Mouse (Mus musculus) activated CD4-positive, CD25-positive, alpha-beta regulatory T cell, adult 4 months (primary cell): ENCODE results near the gene Hrc. TPM values are rescaled to one million over a fixed set of nuclear protein-coding genes. Genes with fewer than 3 reads are reported as not detected.
A peak's percentile ranks its signal among the peaks of the same experiment; 100 is the strongest.
"Not testable (repeated sequence)": the region's sequence is repeated elsewhere in the genome, so short reads cannot be mapped to it uniquely, and the experiment has no call there.

ENCODE experiments used
- ATAC-seq: one replicate; pipeline ENCODE4 v1.8.0; 2017
- polyA plus RNA-seq, 2 experiments: library from polyadenylated mRNA; unstranded; fragments of 100-300 nt; shearing (Covaris generic); gene quantifications; one replicate each; pipeline ENCODE4 v1.2.1; 2017

Gene Hrc
- polyA plus RNA-seq, 2 experiments from 2014 or later = not detected

- ATAC-seq = peak; percentile 88
Measured at GRCm38 (mm10) chr7:45333431-45333982, 1.6 kb upstream of the Hrc start, which contains the start of gene Trpm4. Gene Trpm4 (minus strand): TSS chr7:45333780.

- ATAC-seq = no peak
Measured at GRCm38 (mm10) chr7:45334605-45335004, 485 bp upstream of the Hrc start.

- no peak for ATAC-seq
Measured at GRCm38 (mm10) chr7:45336319-45336718, 1.2 kb downstream of the Hrc start.

- ATAC-seq = no peak
Measured at GRCm38 (mm10) chr7:45337469-45337868, 2.4 kb downstream of the Hrc start.

GRCm38 (mm10) chr7:45338161-45338911 is 3.2 kb downstream of the Hrc start:
- ATAC-seq = no peak

GRCm38 (mm10) chr7:45339410-45340065 is 4.4 kb downstream of the Hrc start:
- ATAC-seq = no peak

- no peak for ATAC-seq
Measured at GRCm38 (mm10) chr7:45340066-45340442, 5.0 kb downstream of the Hrc start.

- no peak for ATAC-seq
Measured at GRCm38 (mm10) chr7:45340669-45341068, 5.6 kb downstream of the Hrc start.

- ATAC-seq = peak; percentile 80
Measured at GRCm38 (mm10) chr7:45341303-45341702, 6.2 kb downstream of the Hrc start.

- no peak for ATAC-seq
Measured at GRCm38 (mm10) chr7:45342081-45342480, 7.0 kb downstream of the Hrc start.

GRCm38 (mm10) chr7:45343543-45343942 is 8.5 kb downstream of the Hrc start:
- no peak for ATAC-seq

GRCm38 (mm10) chr7:45346905-45347304 is 11.8 kb downstream of the Hrc start:
- ATAC-seq = no peak

- no peak for ATAC-seq
Measured at GRCm38 (mm10) chr7:45353041-45353440, 18.0 kb downstream of the Hrc start.

GRCm38 (mm10) chr7:45355318-45356020 is 20.4 kb downstream of the Hrc start:
- ATAC-seq = no peak

- ATAC-seq = no peak
Measured at GRCm38 (mm10) chr7:45356087-45356486, 21.0 kb downstream of the Hrc start.

GRCm38 (mm10) chr7:45359081-45359480 is 24.0 kb downstream of the Hrc start:
- ATAC-seq = not testable (repeated sequence)

- no peak for ATAC-seq
Measured at GRCm38 (mm10) chr7:45360404-45361125, 25.5 kb downstream of the Hrc start.

GRCm38 (mm10) chr7:45361243-45361804 is 26.2 kb downstream of the Hrc start:
- ATAC-seq = peak; percentile 82

- no peak for ATAC-seq
Measured at GRCm38 (mm10) chr7:45362801-45363200, 27.7 kb downstream of the Hrc start.

GRCm38 (mm10) chr7:45363983-45364382 is 28.9 kb downstream of the Hrc start:
- ATAC-seq = no peak

- no peak for ATAC-seq
Measured at GRCm38 (mm10) chr7:45365742-45366651, 30.9 kb downstream of the Hrc start.
